Mouse (Mus musculus) lung, adult 2 months (tissue): ENCODE results near the gene Hhat. TPM values are rescaled to one million over a fixed set of nuclear protein-coding genes. Genes with fewer than 3 reads are reported as not detected.

Experiments
- DNase-seq: peaks from one replicate; pipeline ENCODE4 v3.0.0; 2022
- H3K4me1 ChIP-seq: fragments of 200-500 bp; 2 replicates; pipeline ENCODE4 v1.6.1; 2011; ENCODE audit warnings: low read length; ENCODE audit not compliant: control insufficient read depth, insufficient read depth
- H3K4me3 ChIP-seq: fragments of 200-500 bp; replicated peaks from 2 replicates; pipeline ENCODE3; 2011; ENCODE audit warnings: low read depth, mild to moderate bottlenecking, control low read depth, low read length; ENCODE audit errors: extremely low read depth
- CTCF ChIP-seq: fragments of 200-500 bp; IDR thresholded peaks from 2 replicates; pipeline ENCODE4 v1.5.1; 2011; ENCODE audit warnings: mild to moderate bottlenecking, low read length, control low read depth; ENCODE audit not compliant: insufficient read depth
- POLR2A ChIP-seq: fragments of 200-500 bp; IDR thresholded peaks from 2 replicates; pipeline ENCODE4 v1.6.1; 2011; ENCODE audit warnings: low read depth, mild to moderate bottlenecking, control low read depth, low read length, borderline replicate concordance; ENCODE audit errors: extremely low read depth
- WGBS: fragments of 180-500 bp; shearing (Covaris S2); methylation state at CpG from one replicate; pipeline ENCODE4 v1.1.7; 2018; 5-methylcytosine and 5-hydroxymethylcytosine counted together
- polyA plus RNA-seq: library from polyadenylated mRNA; depleted of rRNA; stranded (reverse); fragments of >200 nt; gene quantifications from 2 replicates; pipeline ENCODE4 v1.2.3, GENCODE M21; 2012

Gene Hhat
- polyA plus RNA-seq, 1 experiment = 2.5 TPM

- TF ChIP-seq CTCF = no peak
- TF ChIP-seq POLR2A = no peak
- no peak for DNase-seq
- 87% methylated on average over 4 of the region's 4 CpGs for WGBS
Observed at GRCm38 (mm10) chr1:192543686-192544085, 227.3 kb downstream of the Hhat start.

DNA sequence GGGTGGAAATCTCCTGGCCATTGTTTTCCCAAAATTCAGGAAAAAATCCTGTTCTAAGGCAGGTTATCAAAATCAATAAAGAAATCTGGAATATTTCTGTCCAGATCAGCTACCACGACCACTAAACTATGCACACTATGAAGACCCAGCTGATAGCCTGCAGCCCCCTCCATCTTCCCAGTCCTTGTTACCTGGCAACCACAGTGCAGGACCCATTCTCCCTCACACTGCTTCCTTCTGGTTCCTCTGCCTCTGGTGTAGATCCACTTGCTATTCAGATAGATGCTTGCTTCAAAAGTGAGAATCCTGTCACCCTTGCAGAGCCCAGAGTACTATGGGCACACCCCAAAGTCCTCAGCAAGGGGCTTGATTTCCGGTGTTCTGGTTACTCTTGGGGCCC lies 228.9 kb downstream of the Hhat start:
- WGBS = 78% methylated on average over 2 of the region's 2 CpGs
- Histone ChIP-seq H3K4me1 (no peaks in the 10 kb centered on the region), H3K4me3 (no peak overlapping the region)
- DNase-seq = no peak
- no peak for TF ChIP-seq CTCF
- no peak for TF ChIP-seq POLR2A

More at GRCm38 (mm10) chr1:192543686-192544085, 227.3 kb downstream of the Hhat start:
- Histone ChIP-seq H3K4me3 (no peak overlapping the region), H3K4me1 (no peaks in the 10 kb centered on the region)

DNA sequence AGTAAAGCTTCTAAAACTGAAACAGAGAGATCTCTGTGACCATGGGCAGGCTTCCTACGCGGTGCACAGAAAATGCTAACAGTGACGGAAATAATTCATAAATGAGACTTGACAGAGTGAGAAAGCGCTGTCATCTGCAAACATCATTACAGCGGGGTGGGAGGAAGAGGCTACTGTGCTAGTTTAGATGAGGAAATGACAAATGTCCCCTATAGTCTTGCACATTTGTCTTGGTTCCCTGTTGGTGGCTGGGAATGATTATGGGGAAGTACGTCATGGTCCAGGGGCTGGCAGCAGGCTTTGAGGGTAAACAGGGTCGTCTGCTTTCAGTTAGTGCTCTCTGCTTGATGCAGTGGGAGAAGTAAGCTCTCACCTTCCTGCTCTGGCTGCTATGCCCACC lies 233.9 kb downstream of the Hhat start:
- 30% methylated on average over 7 of the region's 7 CpGs for WGBS
- Histone ChIP-seq H3K4me3 (no peak overlapping the region), H3K4me1 (no peaks in the 10 kb centered on the region)
- TF ChIP-seq CTCF (no peak), POLR2A (no peak)
- no peak for DNase-seq

DNA sequence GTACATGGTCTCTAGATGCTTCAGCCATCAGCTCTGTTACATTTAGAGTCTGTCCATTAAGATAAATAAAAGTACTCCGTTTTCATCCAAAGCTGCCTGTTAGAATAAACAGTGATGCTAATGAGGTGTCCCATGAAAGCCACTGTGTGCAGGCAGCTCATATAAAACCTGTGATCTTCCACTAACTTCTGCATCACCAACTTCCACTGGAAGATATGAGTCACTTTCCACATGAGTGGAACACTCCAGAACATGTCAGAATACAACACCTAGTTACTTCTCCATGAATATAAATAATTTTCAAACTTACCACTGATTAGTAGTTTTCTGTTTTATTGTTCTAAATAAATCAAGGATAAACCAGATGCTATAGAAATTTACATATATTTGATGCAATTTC lies 234.6 kb downstream of the Hhat start:
- Histone ChIP-seq H3K4me1 (no peaks in the 10 kb centered on the region), H3K4me3 (no peak overlapping the region)
- 33% methylated on average over 1 of the region's 1 CpGs for WGBS
- TF ChIP-seq POLR2A (no peak), CTCF (no peak)
- no peak for DNase-seq

DNA sequence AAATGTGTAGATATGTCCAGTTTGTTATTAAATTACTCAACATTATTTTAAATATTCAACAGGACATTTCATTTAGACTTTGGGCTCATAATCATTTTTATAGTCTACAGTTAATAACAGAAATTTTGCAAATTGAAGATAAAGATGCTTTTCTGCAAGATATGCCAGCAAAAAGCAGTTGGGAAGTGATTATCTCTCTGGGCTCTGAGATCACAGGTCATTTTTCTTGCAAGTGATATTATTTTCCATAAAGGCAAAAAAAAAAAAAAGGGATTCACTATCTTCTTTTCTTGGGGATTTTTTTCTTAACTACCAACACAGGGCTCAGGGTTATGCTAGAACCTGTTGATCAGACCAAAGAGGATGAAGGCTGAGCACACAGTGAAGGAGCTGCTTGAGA lies 238.0 kb downstream of the Hhat start:
- no peak for TF ChIP-seq POLR2A
- no peak for DNase-seq
- H3K4me3 ChIP-seq = no peak overlapping the region
- no peaks in the 10 kb centered on the region for H3K4me1 ChIP-seq

DNA sequence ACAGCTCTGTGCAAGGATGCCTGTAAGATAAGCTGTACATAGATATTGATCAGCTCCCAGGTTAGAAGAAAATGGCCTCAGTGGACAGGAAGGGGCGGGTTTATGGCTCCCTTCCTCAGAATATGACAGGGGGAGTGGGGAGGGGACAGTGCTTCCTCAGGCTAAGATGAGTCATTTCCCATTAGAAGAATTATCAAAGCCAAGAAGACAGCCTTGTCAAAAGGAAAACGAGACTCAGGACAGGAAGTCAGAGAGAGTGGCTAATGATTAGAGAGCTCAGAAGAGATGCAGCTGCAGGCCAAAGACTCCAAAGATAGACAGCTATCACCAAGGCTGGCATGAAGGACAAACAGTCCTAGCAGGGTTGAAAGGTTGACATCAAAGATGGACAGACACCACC lies 238.8 kb downstream of the Hhat start:
- 31% methylated on average over 2 of the region's 2 CpGs for WGBS
- Histone ChIP-seq H3K4me3 (no peak overlapping the region), H3K4me1 (no peaks in the 10 kb centered on the region)
- no peak for DNase-seq
- TF ChIP-seq CTCF (no peak), POLR2A (no peak)

DNA sequence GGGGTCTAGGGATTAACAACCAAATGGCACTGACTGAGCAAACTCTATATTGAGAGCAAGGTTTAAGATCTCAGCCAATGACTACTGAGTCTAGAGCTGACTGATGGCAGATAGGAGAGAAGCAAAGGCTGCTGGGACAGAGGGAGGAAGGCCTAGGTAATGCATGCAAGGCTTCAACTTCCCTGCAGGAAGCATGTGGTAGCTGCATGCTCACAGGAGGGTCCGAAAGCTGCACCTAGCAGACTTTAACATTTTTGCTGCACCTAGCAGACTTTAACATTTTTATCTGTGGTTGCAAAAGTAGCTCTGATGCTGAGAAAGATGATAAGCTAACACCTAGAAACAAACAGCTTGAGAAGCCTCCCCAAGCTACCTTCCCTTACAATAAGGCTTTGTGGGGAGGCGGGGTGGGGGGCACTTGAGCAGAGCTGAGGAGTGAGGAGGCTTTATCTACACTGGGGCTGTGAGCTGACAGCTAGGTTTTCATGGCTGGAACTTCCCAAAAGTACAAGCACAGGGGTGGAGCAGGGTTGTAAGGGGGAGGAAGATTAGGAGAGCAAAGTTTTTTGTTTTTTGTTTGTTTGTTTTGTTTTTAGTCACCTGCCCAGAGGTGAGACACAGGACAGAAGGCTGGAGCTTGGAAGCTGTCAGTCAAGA lies 239.4 kb downstream of the Hhat start:
- WGBS = 63% methylated on average over 2 of the region's 2 CpGs
- Histone ChIP-seq H3K4me3 (no peak overlapping the region), H3K4me1 (no peaks in the 10 kb centered on the region)
- TF ChIP-seq CTCF = no peak
- no peak for DNase-seq

- TF ChIP-seq CTCF (no peak), POLR2A (no peak)
Observed at GRCm38 (mm10) chr1:192525711-192526350, 245.2 kb downstream of the Hhat start.

DNA sequence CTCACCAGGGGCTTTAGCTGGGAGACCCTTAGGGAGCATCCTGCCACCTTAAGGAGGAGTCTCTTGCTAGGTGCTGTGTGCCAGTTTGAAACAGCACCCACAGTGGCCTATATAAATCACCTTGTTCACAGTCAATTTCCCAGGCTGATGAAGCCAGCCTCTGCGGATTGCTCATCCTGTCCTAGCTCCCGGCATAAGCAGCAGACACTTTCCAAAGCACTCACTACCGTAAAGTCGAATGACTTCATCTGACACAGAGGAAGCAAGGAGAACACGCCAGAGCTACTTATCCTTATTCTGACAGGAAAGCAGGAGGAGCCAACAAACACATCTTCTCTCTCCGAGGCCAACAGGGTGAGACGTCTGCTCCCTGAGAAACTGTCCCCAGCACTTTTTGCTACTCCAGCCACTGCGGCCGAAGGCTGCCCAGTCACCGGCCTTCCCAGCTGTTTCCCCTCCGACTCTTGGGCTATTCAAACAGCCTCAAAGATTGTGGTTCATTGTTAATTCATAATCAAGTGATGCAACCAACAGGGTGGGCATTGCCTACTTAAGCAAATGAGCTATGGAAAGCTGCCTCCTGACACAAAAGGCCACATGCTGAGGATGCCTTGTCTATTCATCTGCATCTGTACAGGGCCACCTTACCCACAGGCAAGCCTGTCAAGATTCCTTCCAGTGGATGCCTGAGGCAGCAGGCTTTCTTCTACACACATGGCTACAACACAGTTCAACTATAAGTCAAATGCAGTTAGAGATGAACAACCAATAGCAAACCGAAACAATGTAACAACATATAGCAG lies 248.4 kb downstream of the Hhat start:
- TF ChIP-seq POLR2A = no peak
- TF ChIP-seq CTCF = no peak
- H3K4me3 ChIP-seq = no peak overlapping the region
- WGBS = 35% methylated on average over 12 of the region's 12 CpGs
- no peaks in the 10 kb centered on the region for H3K4me1 ChIP-seq
- DNase-seq = no peak

More at GRCm38 (mm10) chr1:192525711-192526350, 245.2 kb downstream of the Hhat start:
- no peaks in the 10 kb centered on the region for H3K4me1 ChIP-seq
- no peak for DNase-seq
- no peak overlapping the region for H3K4me3 ChIP-seq
- 72% methylated on average over 14 of the region's 14 CpGs for WGBS

DNA sequence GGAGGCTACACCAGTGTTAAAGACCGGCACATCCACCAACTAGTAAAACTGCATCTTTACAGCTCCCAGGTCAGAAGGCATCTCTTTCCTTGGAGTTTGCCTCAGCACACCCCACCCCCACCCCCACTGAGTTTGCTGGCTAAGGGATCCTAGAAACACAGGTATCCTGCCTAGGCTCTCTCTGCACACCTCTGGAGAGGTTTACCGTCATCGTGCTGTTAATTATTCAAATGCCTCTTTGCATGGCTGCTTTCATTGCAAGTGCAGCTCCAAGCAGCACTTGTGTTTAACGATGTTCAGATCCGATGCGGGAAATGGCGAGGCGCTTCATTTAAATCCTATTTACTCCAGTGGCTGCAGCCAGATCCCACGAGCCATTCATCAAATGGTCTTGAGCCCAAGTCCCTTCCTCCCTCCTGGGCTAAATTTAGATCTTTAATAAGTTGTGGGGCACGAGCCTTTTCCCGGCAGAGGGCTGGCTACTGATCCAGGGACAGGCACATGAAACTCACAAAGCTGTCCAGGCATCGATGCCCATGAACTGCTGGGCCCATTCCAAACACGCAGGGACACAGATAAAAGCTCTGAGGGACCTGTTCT lies 250.1 kb downstream of the Hhat start:
- no peak for TF ChIP-seq POLR2A
- TF ChIP-seq CTCF = no peak

More for the DNA sequence above, 250.1 kb downstream of the Hhat start:
- Histone ChIP-seq H3K4me3 (no peak overlapping the region), H3K4me1 (no peaks in the 10 kb centered on the region)
- DNase-seq = no peak
- WGBS = 41% methylated on average over 13 of the region's 13 CpGs
